Mouse (Mus musculus) spleen, postnatal 36 days (tissue): ENCODE results near the gene Erbb2.
A peak's percentile ranks its signal among the peaks of the same experiment; 100 is the strongest.

ENCODE experiments used
- DNase-seq, 2 experiments: peaks; one replicate each; pipeline ENCODE4 v3.0.0; 2022; ENCODE audit warnings: low spot score in 2 of 2, mixed read lengths in 1 of 2

Erbb2 gene

DNA sequence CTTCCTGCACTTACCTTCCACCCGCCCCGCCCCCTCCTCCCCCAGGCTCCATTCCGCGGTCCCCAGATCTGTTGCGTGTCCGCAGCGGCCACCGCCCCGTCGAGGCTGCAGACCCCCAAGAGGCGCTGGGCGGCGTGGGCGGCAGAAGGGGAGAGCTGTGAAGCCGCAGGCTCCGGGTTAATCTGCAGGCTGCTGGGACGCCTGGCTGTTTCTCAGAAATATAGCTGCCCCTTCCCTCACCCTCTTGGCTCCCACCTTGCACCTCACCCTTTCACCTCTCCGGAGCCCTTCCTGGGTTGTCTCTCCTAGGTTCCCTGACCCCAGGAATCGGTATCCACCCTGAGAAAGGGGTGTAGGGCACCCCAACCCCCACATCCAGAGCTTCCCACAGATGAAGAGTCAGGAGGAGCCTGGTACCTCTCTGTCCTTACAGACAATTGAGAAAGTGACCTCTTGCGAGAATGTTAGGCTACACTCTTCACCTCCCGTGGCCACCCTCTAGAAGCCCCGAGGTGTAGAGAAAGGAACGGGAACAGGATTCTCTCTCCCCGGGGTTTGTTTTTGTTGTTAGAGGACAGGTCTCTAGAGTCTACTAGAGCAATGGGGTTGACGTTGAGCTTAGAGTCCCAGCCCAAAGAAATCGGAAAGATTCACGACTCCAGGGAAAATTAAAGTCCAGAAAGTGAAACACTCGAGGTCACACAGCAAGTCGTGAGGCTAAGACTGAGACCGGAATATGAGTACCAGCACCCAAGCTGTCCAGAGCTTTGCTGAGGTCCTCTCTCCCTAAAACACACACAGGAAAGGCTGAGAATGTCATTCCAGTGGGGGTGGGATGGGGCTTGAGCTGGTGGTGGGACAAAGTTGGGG, 46.1 kb downstream of the Erbb2 start:
- DNase-seq = no peak

GRCm38 (mm10) chr11:98459071-98459741, 46.9 kb downstream of the Erbb2 start:
- peak; percentile 89 to 91 for DNase-seq

DNA sequence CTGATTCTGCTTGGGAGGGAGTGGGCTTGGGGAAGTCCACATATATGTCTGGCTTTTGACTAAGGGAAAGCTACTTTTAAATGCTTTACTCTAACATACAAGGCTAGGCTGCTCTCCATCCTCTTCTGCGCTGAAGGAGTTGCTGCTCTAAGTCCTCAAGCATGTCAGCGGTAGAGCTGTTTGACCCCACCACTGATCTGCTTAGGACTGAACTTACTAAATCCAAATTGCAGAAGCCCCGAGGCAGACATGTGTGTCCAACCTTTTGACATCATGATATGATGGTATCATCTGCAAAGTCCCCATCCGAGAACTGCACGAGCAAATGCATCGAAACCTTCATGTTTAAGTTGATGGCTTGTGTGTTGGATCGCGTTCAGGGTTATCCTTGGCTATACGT, 47.6 kb downstream of the Erbb2 start:
- DNase-seq = peak in 1 of 2 experiments; percentile 46

- DNase-seq = no peak
Observed at GRCm38 (mm10) chr11:98461109-98461720, 48.9 kb downstream of the Erbb2 start.

DNA sequence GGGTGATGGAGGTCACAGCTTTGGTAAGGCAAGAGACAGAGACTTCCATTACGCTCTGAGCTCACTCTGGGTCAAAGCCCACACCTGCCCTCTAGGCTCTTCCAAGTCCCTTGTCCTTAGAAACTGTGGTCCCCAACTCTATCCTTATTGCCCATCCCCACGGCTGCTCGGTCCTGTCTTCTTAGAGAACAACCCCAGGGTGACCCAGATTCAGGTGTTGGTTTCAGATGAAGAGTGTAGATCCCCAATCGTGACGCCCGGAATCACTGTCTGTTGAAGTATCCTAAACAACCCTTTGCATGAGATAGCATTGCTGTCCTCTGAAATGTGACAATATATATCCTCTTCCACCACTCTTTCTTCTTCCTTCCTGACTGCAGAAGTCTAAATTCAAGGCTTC, 50.0 kb downstream of the Erbb2 start:
- no peak for DNase-seq

DNA sequence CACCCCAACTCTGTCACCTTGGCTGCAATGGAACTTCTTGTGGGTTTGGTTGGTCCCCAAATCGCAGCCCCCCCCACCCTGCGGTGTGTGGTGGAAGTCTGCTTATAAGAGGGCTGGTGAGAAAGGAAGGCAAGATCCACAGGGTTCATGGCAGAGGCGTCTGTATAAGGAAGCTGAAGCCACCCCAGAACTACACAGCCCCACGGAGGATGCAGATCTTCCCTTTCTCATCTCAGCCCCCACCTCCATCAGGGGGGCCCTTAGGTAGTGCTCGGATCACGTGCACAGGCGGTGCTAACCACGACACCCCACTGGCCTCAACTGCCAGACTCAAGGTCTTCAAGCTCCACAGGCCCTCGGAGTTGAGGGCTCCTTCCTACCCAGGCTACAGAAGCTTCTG, 51.6 kb downstream of the Erbb2 start:
- peak; percentile 30 to 51 for DNase-seq

GRCm38 (mm10) chr11:98464516-98464915, 52.2 kb downstream of the Erbb2 start:
- DNase-seq = peak in 1 of 2 experiments; percentile 32

DNA sequence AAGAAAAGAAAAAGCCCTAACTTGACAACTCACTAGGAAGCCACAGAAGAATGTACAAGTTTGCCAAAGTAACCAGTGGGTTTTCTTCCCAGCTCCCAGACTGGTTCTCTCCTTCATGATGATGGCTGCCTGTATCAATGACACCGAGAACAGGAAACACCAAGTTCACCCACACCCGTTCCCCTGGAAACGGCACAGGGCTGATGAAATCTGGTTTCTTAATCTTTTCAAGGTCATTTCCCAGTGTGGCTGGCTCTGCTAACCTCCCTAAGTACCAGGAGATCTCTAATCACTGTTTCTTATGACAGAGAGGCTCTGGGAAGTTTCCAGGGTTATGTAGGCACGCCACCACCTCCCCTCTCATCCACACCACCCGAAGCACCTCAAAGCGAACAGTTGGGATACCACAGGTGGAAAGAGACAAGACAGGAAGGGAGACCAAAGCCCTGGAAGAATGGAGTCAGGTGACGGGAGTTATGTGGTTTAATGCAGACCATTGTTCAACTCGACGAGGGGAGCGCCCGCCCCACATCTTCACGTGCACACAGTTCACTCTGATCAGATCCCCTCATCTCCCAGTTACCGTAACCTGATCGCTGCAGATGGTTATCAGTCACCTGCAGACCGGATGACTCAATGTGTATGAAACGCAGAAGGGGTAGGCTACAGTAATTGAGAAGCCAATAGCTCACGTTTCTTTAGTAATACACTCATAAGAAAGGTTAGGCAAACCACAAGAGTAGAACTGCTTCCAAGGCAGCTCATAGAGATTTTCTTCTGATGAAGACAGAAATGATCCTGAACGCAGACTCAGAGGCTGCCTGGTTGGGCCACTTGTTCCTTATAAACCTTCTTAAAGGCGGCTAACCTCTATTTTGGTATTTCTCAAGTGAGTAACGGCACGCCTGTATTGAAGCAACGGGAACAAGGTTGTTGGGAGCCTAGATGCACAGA, 57.8 kb downstream of the Erbb2 start:
- no peak for DNase-seq

DNA sequence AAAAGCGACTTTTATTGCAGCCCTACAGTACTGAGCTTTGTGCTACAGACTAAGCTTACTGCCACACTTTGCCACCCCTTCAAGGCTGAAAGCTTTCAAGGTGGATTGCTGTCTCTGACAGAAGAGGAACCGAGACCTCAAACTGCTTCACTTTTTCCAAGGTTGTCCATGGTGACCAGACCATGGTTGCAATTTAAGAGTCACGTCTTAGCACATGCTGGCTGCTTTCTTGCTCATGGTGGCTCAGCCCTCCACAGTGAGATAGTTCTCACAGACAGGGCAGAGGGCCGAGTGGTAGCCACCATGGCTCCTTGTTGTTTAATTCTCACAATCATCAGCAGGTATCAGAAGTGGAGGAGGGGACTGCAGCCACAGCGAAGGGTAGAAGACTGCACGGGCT, 58.5 kb downstream of the Erbb2 start:
- peak; percentile 76 to 77 for DNase-seq

GRCm38 (mm10) chr11:98472696-98473095, 60.4 kb downstream of the Erbb2 start:
- DNase-seq = no peak

DNA sequence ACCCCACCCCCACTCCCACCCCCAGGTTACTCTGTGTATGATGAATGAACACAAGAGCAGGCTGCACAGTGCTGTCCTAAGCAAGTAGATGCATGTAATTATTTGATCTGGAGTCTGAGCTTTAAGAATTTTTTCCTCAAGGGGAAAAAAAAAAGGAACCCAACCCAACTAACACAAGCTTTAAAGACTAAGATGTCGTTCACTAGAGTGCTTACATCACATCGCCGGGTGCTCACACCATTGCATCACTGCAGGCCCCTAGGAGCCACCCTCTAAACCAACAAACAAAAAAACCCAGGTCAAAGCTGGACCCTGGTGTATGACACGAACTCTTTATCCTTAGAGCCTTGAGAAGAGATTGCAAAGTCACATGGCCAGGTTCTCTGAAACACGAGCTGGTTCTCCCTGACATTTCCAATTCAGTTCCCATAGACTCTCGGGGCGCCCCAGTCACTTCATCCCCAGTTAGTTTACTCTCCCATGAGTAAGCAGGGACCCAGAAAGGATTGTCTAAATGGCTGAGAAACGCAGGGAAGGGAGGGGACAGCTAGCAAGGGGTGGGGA, 61.7 kb downstream of the Erbb2 start:
- no peak for DNase-seq

DNA sequence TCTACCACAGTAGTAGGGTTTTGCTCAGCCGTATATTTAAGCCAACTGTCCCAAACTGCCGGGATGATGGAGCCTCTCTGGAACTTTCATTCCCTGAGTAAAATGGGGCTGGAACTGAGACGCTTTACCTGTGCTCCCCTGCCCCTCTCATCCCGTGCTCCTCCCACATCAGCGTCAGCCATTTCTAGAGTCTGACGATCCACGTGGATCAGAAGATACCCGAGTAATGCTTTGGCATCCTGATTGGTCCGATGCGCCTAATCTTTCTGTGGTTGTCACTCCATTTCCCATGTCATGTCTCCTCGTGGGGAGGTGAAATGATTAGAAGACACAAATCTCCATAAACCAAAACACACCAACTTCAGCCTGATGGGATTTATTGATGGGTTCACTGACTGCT, 62.7 kb downstream of the Erbb2 start:
- no peak for DNase-seq

DNA sequence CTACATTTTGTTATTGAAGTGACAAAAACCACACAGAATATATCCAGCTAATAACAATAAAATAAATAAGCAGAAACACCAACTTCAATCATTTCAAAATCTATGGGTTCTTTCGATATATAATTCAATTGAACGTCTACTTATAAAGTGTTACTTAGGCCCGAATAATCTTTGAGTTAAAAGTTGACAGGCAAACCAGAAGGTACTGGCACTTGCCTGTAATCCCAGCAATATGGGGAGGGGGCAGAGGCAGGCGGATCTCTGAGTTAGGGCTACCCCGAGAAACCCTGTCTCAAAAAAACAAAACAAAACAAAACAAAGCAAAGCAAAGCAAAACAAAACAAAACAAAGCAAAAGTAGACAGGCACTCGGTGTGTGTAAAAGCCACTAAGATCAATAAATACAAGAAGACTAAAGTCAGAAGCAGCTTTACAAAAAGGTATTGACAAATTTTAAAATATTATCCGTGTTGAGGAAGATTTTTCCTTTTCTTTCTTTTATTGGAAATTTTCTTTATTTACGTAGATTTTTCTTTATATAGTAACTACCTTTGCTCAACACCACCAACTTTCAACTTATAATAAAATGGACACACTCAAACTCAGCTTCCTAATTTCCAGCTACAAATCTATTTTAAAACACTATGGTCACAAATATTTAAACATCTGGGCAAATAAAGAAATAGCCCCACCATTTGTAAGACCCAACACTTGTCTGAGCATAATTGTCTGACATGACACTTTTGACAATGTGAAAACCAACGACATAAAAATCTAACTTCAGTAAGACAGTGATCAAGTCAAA, 63.6 kb downstream of the Erbb2 start:
- no peak for DNase-seq

GRCm38 (mm10) chr11:98476434-98476807, 64.2 kb downstream of the Erbb2 start:
- DNase-seq = no peak

- DNase-seq = no peak
Observed at GRCm38 (mm10) chr11:98477011-98477701, 64.9 kb downstream of the Erbb2 start.

GRCm38 (mm10) chr11:98479026-98479939, 67.0 kb downstream of the Erbb2 start:
- DNase-seq = no peak

DNA sequence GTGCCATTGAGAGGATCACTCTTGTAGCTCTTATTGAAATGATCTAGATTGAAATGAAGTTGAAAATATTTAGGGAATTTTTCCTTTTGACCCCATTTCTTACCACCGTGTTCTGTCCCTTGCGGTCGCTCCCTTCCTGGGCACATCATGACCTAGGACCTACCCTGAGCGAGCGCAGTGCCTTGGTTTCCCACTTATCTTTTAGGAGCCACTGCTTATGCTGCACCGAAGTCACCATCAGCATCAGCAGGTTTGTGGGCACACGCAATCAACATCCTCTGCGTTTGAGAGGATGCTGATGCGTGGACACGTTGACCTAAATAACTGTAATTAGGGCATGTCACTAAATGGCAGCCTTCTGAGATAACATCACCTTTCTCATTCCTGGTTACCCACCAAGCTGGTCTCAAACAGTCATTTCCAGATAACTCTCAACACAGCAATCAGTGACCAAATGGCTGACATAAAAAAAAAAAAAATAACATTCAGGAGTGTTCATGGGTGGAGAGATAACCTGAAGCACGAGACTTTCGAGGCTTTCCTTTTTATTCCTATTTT, 67.7 kb downstream of the Erbb2 start:
- DNase-seq = no peak

GRCm38 (mm10) chr11:98481231-98481630, 69.0 kb downstream of the Erbb2 start:
- DNase-seq = no peak
